In the genomic region with DNA sequence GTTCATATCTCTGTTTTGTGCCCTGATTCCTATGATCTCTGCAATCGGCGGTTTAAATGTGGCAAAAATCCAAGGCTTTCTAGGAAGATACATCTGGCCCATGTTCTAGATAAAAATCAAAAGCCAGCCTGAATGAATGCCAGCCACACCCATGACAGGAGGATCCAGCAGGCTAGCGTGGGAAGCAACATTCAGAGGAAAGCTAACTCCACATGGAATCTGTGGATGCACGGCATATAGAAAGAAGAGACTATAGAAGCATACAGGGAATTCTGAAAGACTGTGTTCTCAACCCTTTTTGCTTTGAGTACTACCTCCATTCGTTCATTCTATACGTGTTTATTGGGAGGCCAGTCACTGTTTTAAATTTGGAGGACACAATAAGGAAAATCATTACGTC, we compare ENCODE assay signal across 18 mouse cellular contexts.
DNase-seq lines count a peak whose midpoint lies in the region.
"Had no signal": no experiment of that assay in that cellular context is flagged by ENCODE, and none has a peak within 500 bp of the region (broad histone marks: within the 10 kb centered on the region; RNA-seq: fewer than 3 reads in every experiment).

No protein-coding gene starts in this region.

- DNase-seq in layer of hippocampus, adult 11-12 months (ENCODE audit: low spot score) = peak; percentile 26
- DNase-seq in layer of hippocampus, adult 9-10 months (ENCODE audit: low spot score) = no peak
- peak; percentile 11 to 28 for DNase-seq in right cerebral cortex, adult 2 months (ENCODE audit: low spot score in 2 of 2)
- no peak for DNase-seq in right cerebral cortex, postnatal 4 days
- peak; percentile 5 to 31 for DNase-seq in layer of hippocampus, postnatal 14 days (ENCODE audit: low spot score in 2 of 2)
- no peak for DNase-seq in gastrocnemius, adult 18-20 months (ENCODE audit: low spot score)
- DNase-seq in embryo, embryonic 10.5 days (ENCODE audit: low spot score) = no peak
- DNase-seq: adrenal gland, postnatal 14 days; cerebellum, adult 11 months; cerebellum, adult 9-11 months; gastrocnemius, postnatal 14 days; heart, adult 18-20 months; kidney, adult 18-20 months; kidney, postnatal 4 days; lung, adult 2 months; lung, postnatal 14 days; thymus, adult 2 months; thymus, postnatal 4 days had no signal

Comparison
In these comparisons a context has a peak if more than half of its experiments do, and no peak if none do; other contexts are left out.
1. DNase-seq: peak in layer of hippocampus, adult 11-12 months (single experiment), right cerebral cortex, adult 2 months (2 of 2) and layer of hippocampus, postnatal 14 days (2 of 2); none in layer of hippocampus, adult 9-10 months (single experiment), right cerebral cortex, postnatal 4 days (single experiment), gastrocnemius, adult 18-20 months (single experiment) and embryo, embryonic 10.5 days (single experiment).